Mouse (Mus musculus) lung, postnatal 0 days (tissue): Measurements from ENCODE around the gene Preb.

Experiments
- CTCF ChIP-seq: IDR thresholded peaks from 2 replicates; pipeline ENCODE4 v1.5.1; 2016; ENCODE audit warnings: antibody characterized with exemption, mild to moderate bottlenecking
- EP300 ChIP-seq: IDR thresholded peaks from 2 replicates; pipeline ENCODE4 v1.6.1; 2016; ENCODE audit warnings: antibody characterized with exemption, mild to moderate bottlenecking, control low read depth

DNA sequence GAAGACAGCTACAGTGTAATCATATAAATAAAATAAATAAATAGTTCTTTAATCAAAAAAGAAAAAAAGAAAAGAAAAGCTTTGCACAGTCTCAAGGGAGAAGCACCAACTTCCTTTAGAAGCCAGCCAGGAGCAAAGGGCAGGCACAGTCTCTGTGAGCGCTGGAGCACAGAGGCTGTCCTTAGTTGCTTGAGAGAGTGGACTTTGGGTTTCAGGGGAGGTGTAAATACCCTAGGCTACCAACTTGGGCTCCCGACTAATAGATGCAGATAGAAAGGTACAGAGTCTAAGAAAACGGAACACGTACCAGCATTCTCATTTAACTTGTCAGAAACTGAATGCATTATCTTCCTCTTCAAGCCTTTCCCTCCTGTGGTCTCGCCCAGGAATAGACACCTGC lies 11.5 kb downstream of the Preb start:
- no peak for TF ChIP-seq CTCF
- no peak for TF ChIP-seq EP300
